Mouse (Mus musculus) G1E (cell line): Measurements from ENCODE around the gene Mfsd12.

Experiments
- CTCF ChIP-seq: IDR thresholded peaks from 2 replicates; pipeline ENCODE4 v1.5.1; 2012; ENCODE audit warnings: low read depth, low read length, inconsistent platforms, mixed read lengths
- GATA1 ChIP-seq: IDR thresholded peaks from 2 replicates; pipeline ENCODE4 v1.6.1; 2012; ENCODE audit warnings: borderline replicate concordance, low read length, inconsistent platforms, mixed read lengths
- TAL1 ChIP-seq: conservative IDR thresholded peaks from 2 replicates; pipeline ENCODE4 v1.6.1; 2012; ENCODE audit warnings: low read depth, low read length, inconsistent platforms, mixed read lengths

DNA sequence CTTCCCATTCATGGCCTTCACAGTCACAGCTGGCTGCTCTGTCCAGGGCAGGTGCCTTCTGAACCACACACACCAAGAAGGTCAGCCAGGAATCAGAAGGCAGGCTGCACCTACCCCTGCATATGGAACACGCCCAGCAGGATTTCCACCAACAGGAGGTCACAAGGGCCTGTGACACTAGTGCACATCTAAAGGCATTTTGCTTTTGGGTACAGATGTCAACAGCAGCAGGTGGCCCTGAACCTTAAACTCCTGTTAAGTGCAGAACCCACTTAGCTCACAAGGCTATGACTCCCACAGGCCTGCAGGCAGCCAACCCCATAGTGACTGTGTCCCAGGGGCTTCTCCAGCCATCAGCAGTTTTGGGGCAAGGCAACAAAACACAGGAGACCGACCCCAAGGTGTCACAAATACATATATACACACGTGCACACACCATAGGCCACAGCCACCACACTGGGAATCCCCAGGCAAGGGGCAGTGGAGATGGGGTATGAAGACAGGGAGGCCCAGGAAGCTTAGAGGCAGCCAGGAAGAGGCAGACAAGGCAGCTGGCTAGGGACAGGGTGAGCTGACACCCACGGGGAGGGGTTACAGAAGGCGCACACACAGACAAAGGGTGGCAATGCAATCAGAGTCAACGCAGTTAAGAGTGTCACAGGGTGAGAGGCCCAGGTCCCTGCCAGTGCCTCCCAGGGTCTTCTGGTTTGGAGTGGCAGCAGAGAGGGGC lies 9.4 kb downstream of the Mfsd12 start:
- no peak for TF ChIP-seq CTCF
- no peak for TF ChIP-seq GATA1
- TF ChIP-seq TAL1 = no peak
